Mouse (Mus musculus) kidney, postnatal 14 days (tissue): ENCODE data around the gene Atad5.
A peak's percentile ranks its signal among the peaks of the same experiment; 100 is the strongest.

Experiments
- DNase-seq: peaks from one replicate; pipeline ENCODE4 v3.0.0; 2022; ENCODE audit warnings: mixed read lengths

Gene Atad5

DNA sequence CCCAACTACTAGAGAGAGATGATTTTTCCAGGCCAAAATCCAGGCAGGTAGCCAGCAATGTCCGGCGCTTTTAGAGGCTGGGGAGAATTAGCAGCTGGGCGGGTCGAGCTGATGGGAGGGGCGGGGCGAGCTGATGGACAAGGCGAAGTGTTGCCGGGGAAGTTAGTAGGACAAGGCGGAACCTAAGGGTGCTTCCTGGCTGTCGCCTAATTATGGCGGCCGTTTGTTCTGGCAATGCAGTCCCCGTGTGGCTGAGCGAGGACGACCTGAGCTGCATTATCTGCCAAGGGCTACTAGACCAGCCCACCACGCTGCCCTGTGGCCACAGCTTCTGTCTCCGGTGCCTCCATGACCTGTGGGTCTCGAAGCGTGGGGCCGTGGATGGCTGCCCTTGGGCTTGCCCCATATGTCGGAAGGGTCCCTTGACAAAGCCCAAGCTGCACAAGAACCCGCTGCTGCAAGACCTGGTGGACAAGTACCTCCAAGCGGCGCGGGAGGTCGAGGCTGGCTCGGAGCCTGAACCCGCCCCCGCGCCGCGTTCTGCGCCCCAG lies 94.6 kb downstream of the Atad5 start, which contains the start of gene Rnf135:
Gene Rnf135 (plus strand): TSS at position 147 of the 551 bp plus-strand sequence.
- DNase-seq: peak; percentile 96

DNA sequence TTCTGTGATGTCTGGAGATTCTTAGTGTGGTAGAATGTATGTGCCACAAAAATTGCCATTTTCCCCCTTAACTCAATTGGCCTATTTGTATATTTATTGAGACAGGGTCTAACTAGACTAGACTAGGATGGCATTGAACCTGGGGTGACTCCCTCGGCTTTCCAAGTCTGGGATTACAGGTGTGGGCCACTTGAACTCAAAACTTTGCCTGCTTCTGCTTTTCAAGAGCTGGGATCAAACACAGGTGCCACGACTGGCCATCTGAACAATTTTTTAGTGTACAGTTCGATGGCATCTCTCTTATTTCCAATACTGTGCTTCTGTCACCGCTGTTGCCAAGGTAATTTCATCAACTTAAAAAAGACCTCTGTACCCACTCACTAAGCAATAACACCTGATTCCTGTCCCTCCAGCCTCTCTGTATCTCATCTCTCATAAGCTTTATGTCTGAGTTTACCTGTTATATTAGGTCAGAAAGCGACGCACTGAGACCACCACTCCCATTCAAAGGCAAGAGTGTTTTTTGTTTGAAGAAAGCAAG lies 95.4 kb downstream of the Atad5 start:
- no peak for DNase-seq
